Comparison of ENCODE assay signal across 9 mouse cellular contexts in genomic region chr10:87666020-87666718, GRCm38 (mm10).
A peak's percentile ranks its signal among the peaks of the same experiment; 100 is the strongest.
DNase-seq lines count a peak whose midpoint lies in the region; ATAC-seq and TF ChIP-seq lines count a peak whose summit lies in the region.
"Had no signal": no experiment of that assay in that cellular context is flagged by ENCODE, and none has a peak within 500 bp of the region (broad histone marks: within the 10 kb centered on the region; RNA-seq: fewer than 3 reads in every experiment).

No protein-coding gene starts in this region.

- H3K36me3 ChIP-seq in forebrain, embryonic 15.5 days = no peaks in the 10 kb centered on the region
- no peaks in the 10 kb centered on the region for H3K36me3 ChIP-seq in neural tube, embryonic 15.5 days

- no peaks in the 10 kb centered on the region for H3K9me3 ChIP-seq in forebrain, embryonic 15.5 days
- H3K9me3 ChIP-seq in neural tube, embryonic 15.5 days (replicated peaks) = no peaks in the 10 kb centered on the region

- 68% methylated on average over 9 of the region's 9 CpGs for WGBS in lung, adult 2 months
- WGBS in forebrain, embryonic 15.5 days = 36% methylated on average over 9 of the region's 9 CpGs
- WGBS in neural tube, embryonic 15.5 days = 33% methylated on average over 9 of the region's 9 CpGs

- H3K4me3 ChIP-seq in lung, adult 2 months (replicated peaks; ENCODE audit: extremely low read depth, low read depth, low read length) = no peak overlapping the region
- H3K4me3 ChIP-seq in forebrain, embryonic 15.5 days = no peak overlapping the region
- no peak overlapping the region for H3K4me3 ChIP-seq in neural tube, embryonic 15.5 days (replicated peaks)

- no peak overlapping the region for H3K9ac ChIP-seq in forebrain, embryonic 15.5 days (replicated peaks)
- no peak overlapping the region for H3K9ac ChIP-seq in neural tube, embryonic 15.5 days (replicated peaks)
- H3K9ac ChIP-seq: liver, postnatal 0 days had no signal

- peak overlapping the region; percentile 84 for H3K27ac ChIP-seq in forebrain, embryonic 15.5 days (replicated peaks)
- peak overlapping the region; percentile 34; the same call in 1 of the 2 replicates for H3K27ac ChIP-seq in neural tube, embryonic 15.5 days (replicated peaks)

- H3K4me1 ChIP-seq in lung, adult 2 months (ENCODE audit: control insufficient read depth, insufficient read depth, low read length) = no peaks in the 10 kb centered on the region
- H3K4me1 ChIP-seq in forebrain, embryonic 15.5 days = peaks cover 22% of the 10 kb centered on the region
- peaks cover 12% of the 10 kb centered on the region; the same call in 1 of the 2 replicates for H3K4me1 ChIP-seq in neural tube, embryonic 15.5 days

- H3K4me2 ChIP-seq in forebrain, embryonic 15.5 days (replicated peaks) = no peak overlapping the region
- H3K4me2 ChIP-seq in neural tube, embryonic 15.5 days = no peak overlapping the region

- peak; percentile 87 for ATAC-seq in forebrain, embryonic 15.5 days (replicated peaks)
- peak; percentile 31; the same call in 1 of the 2 replicates for ATAC-seq in neural tube, embryonic 15.5 days (ENCODE audit: low FRiP score)
- ATAC-seq: liver, postnatal 0 days had no signal

- peak; percentile 44 for DNase-seq in gastrocnemius, postnatal 14 days
- no peak for DNase-seq in gastrocnemius, postnatal 10 days
- DNase-seq in lung, postnatal 36 days = peak; percentile 7
- DNase-seq in lung, adult 2 months = no peak
- DNase-seq in cerebellum, postnatal 25 days = no peak
- DNase-seq: kidney, adult 8-10 months; liver, postnatal 0 days had no signal

- TF ChIP-seq CTCF in lung, adult 2 months (IDR thresholded peaks at IDR 0.05; ENCODE audit: insufficient read depth, low read length) = no peak

- no peak for TF ChIP-seq POLR2A in lung, adult 2 months (IDR thresholded peaks at IDR 0.05; ENCODE audit: borderline replicate concordance, extremely low read depth, low read depth, low read length)

- no peaks in the 10 kb centered on the region for H3K27me3 ChIP-seq in forebrain, embryonic 15.5 days
- no peaks in the 10 kb centered on the region for H3K27me3 ChIP-seq in neural tube, embryonic 15.5 days (replicated peaks)

- intact Hi-C loops in gastrocnemius, postnatal 14 days (cut with DNase I; ENCODE audit: low total_unique reads) = no loop called here

Comparison
In these comparisons a context has a peak if more than half of its experiments do, and no peak if none do; other contexts are left out.
1. DNase-seq: peak in gastrocnemius, postnatal 14 days (single experiment) and lung, postnatal 36 days (single experiment); none in gastrocnemius, postnatal 10 days (single experiment), lung, adult 2 months (single experiment) and cerebellum, postnatal 25 days (0 of 2).